ENCODE assay signal across 11 mouse cellular contexts in the genomic region with DNA sequence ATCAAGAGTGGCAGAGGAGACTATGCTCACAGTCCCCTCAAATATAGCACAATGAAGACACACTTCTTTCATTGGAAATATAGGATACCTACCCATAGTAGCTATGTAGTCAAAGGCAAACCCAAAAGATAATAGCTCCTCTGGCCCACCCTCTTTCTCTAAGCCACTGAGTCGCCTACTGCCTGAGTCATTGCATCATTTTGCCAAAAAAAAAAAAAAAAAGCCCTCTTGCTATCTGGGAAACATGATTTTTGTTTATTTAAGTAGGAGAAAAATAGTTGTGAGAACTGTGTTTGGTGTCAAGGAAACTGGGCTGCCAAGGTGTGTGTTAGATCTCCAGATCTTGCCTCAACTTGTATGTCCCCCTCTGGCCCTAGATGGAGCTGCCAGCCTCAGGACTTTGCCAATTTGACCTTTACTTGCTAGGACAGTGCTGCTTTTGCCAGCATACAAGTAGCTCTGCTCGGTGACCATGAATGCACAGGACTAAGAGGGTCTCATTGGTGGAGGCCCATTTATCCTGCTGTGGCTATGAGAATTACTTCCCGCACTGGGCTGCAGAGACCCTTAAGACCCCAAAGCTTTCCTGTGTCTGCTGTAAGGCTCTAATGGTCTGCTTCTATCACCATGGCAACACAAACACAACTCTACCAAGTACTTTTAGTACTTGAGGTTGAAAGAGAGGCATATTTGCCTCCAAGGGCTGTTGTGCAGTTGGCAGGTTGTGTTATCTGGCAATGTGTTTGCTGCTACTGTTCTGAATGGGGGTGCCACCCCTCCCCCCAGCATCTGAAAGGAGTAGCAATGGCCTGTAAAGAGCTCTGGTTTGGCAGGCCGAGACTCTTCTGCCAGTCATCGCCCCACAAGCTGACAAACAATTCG.
DNase-seq lines count a peak whose midpoint lies in the region; ATAC-seq and TF ChIP-seq lines count a peak whose summit lies in the region.
"Had no signal": no experiment of that assay in that cellular context is flagged by ENCODE, and none has a peak within 500 bp of the region (broad histone marks: within the 10 kb centered on the region; RNA-seq: fewer than 3 reads in every experiment).

No protein-coding gene starts in this region.

- peaks cover 36% of the 10 kb centered on the region for H3K4me1 ChIP-seq in forebrain, embryonic 15.5 days
- no peaks in the 10 kb centered on the region for H3K4me1 ChIP-seq in lung, postnatal 0 days (ENCODE audit: insufficient read depth, low read depth, low read length)
- H3K4me1 ChIP-seq in neural tube, embryonic 15.5 days = peaks cover 15% of the 10 kb centered on the region

- no peak overlapping the region for H3K9ac ChIP-seq in forebrain, embryonic 15.5 days (replicated peaks)
- H3K9ac ChIP-seq in lung, postnatal 0 days (replicated peaks; ENCODE audit: low read depth) = no peak overlapping the region
- no peak overlapping the region for H3K9ac ChIP-seq in neural tube, embryonic 15.5 days (replicated peaks)
- H3K9ac ChIP-seq: heart, embryonic 12.5 days; limb, embryonic 12.5 days had no signal

- 23% methylated on average over 6 of the region's 6 CpGs for WGBS in forebrain, embryonic 15.5 days
- 49% methylated on average over 6 of the region's 6 CpGs for WGBS in lung, postnatal 0 days
- 34% methylated on average over 6 of the region's 6 CpGs for WGBS in neural tube, embryonic 15.5 days

- H3K27me3 ChIP-seq in forebrain, embryonic 15.5 days = no peaks in the 10 kb centered on the region
- H3K27me3 ChIP-seq in lung, postnatal 0 days (replicated peaks; ENCODE audit: insufficient read depth, low read length) = no peaks in the 10 kb centered on the region
- H3K27me3 ChIP-seq in neural tube, embryonic 15.5 days (replicated peaks) = no peaks in the 10 kb centered on the region
- H3K27me3 ChIP-seq: heart, embryonic 12.5 days; limb, embryonic 12.5 days had no signal

- no peak for TF ChIP-seq CTCF in lung, postnatal 0 days (IDR thresholded peaks at IDR 0.05)

- ATAC-seq in forebrain, embryonic 15.5 days (replicated peaks) = peak; percentile 80
- ATAC-seq in lung, postnatal 0 days = peak; percentile 48
- ATAC-seq in neural tube, embryonic 15.5 days (ENCODE audit: low FRiP score) = peak; percentile 67

- no peaks in the 10 kb centered on the region for H3K9me3 ChIP-seq in forebrain, embryonic 15.5 days
- H3K9me3 ChIP-seq in lung, postnatal 0 days (ENCODE audit: low read length) = no peaks in the 10 kb centered on the region
- no peaks in the 10 kb centered on the region for H3K9me3 ChIP-seq in neural tube, embryonic 15.5 days (replicated peaks)
- H3K9me3 ChIP-seq: heart, embryonic 12.5 days; limb, embryonic 12.5 days had no signal

- peak; percentile 60 for DNase-seq in left cerebral cortex, postnatal 4 days
- DNase-seq in left cerebral cortex, postnatal 36 days (ENCODE audit: low spot score in 2 of 2) = no peak
- DNase-seq in lung, postnatal 0 days (ENCODE audit: low spot score) = no peak
- DNase-seq in kidney, adult 11 months = no peak
- DNase-seq in testis, postnatal 14 days (ENCODE audit: low spot score) = no peak
- DNase-seq: kidney, adult 8-10 months; thymus, adult 18-20 months had no signal

- no peak for TF ChIP-seq EP300 in lung, postnatal 0 days (IDR thresholded peaks at IDR 0.05)

- H3K4me2 ChIP-seq in forebrain, embryonic 15.5 days (replicated peaks) = no peak overlapping the region
- H3K4me2 ChIP-seq in lung, postnatal 0 days (replicated peaks; ENCODE audit: low read depth, low read length) = no peak overlapping the region
- H3K4me2 ChIP-seq in neural tube, embryonic 15.5 days = no peak overlapping the region
- H3K4me2 ChIP-seq: heart, embryonic 12.5 days; limb, embryonic 12.5 days had no signal

- H3K27ac ChIP-seq in forebrain, embryonic 15.5 days (replicated peaks) = 0 out of 2 replicates have a peak overlapping the region, but pooled peaks have one; percentile 4
- H3K27ac ChIP-seq in lung, postnatal 0 days (ENCODE audit: low read length) = no peak overlapping the region
- no peak overlapping the region for H3K27ac ChIP-seq in neural tube, embryonic 15.5 days (replicated peaks)
- H3K27ac ChIP-seq: limb, embryonic 12.5 days had no signal

- intact Hi-C loops in left cerebral cortex, postnatal 4 days (cut with DNase I) = no loop called here
- intact Hi-C loops in left cerebral cortex, postnatal 36 days (cut with DNase I) = loop anchor here (10.0 kb wide), 2 partner anchors 136 to 266 kb away; partner anchors contain the start of gene Tnr

- no peak overlapping the region for H3K4me3 ChIP-seq in forebrain, embryonic 15.5 days
- H3K4me3 ChIP-seq in lung, postnatal 0 days (ENCODE audit: low read depth, low read length) = no peak overlapping the region
- no peak overlapping the region for H3K4me3 ChIP-seq in neural tube, embryonic 15.5 days (replicated peaks)
- H3K4me3 ChIP-seq: heart, embryonic 12.5 days; limb, embryonic 12.5 days had no signal

- no peaks in the 10 kb centered on the region for H3K36me3 ChIP-seq in forebrain, embryonic 15.5 days
- no peaks in the 10 kb centered on the region for H3K36me3 ChIP-seq in lung, postnatal 0 days (ENCODE audit: insufficient read depth, low read length)
- H3K36me3 ChIP-seq in neural tube, embryonic 15.5 days = no peaks in the 10 kb centered on the region
- H3K36me3 ChIP-seq: heart, embryonic 12.5 days; limb, embryonic 12.5 days had no signal
